Mouse (Mus musculus) liver, adult 2 months (tissue): Measurements from ENCODE around the gene Mstn. TPM values are rescaled to one million over a fixed set of nuclear protein-coding genes. Genes with fewer than 3 reads are reported as not detected.
A peak's percentile ranks its signal among the peaks of the same experiment; 100 is the strongest.

Source experiments
- DNase-seq: peaks from one replicate; pipeline ENCODE4 v3.0.0-alpha.2; 2011; ENCODE audit warnings: low read depth, low spot score; ENCODE audit errors: extremely low read depth
- H3K27ac ChIP-seq: fragments of 200-500 bp; replicated peaks from 2 replicates; pipeline ENCODE4 v1.5.1; 2012; ENCODE audit warnings: low read depth, mild to moderate bottlenecking, control low read depth, inconsistent platforms, low read length; ENCODE audit not compliant: insufficient read depth
- H3K27me3 ChIP-seq: fragments of 200-500 bp; 2 replicates; pipeline ENCODE4 v1.6.1; 2012; ENCODE audit warnings: mild to moderate bottlenecking, moderate library complexity, low read length, inconsistent platforms; ENCODE audit not compliant: control insufficient read depth, insufficient read depth
- H3K36me3 ChIP-seq: fragments of 200-500 bp; 2 replicates; pipeline ENCODE4 v1.6.1; 2012; ENCODE audit warnings: low read length, inconsistent platforms; ENCODE audit not compliant: control insufficient read depth, insufficient read depth
- H3K4me1 ChIP-seq: fragments of 200-500 bp; 2 replicates; pipeline ENCODE4 v1.6.1; 2011; ENCODE audit warnings: low read length; ENCODE audit not compliant: control insufficient read depth, insufficient read depth
- H3K4me3 ChIP-seq: fragments of 200-500 bp; 2 replicates; pipeline ENCODE4 v1.5.1; 2011; ENCODE audit warnings: low read depth, mild to moderate bottlenecking, control low read depth, low read length, moderate library complexity; ENCODE audit not compliant: insufficient read depth
- H3K79me2 ChIP-seq: fragments of 200-500 bp; 2 replicates; pipeline ENCODE4 v1.6.1; 2012; ENCODE audit warnings: inconsistent platforms, mild to moderate bottlenecking, low read length, moderate library complexity; ENCODE audit not compliant: control insufficient read depth, insufficient read depth
- H3K9ac ChIP-seq: fragments of 200-500 bp; 2 replicates; pipeline ENCODE4 v1.6.1; 2012; ENCODE audit warnings: low read depth, mild to moderate bottlenecking, control low read depth, inconsistent platforms, low read length
- CTCF ChIP-seq: fragments of 200-500 bp; IDR thresholded peaks from 2 replicates; pipeline ENCODE4 v1.5.1; 2011; ENCODE audit warnings: low read depth, low read length, control low read depth
- POLR2A ChIP-seq: fragments of 200-500 bp; IDR thresholded peaks from 2 replicates; pipeline ENCODE4 v1.6.1; 2011; ENCODE audit warnings: low read length, control low read depth; ENCODE audit not compliant: insufficient read depth; ENCODE audit errors: extremely low read depth
- WGBS: fragments of 180-500 bp; shearing (Covaris S2); methylation state at CpG from one replicate; pipeline ENCODE4 v1.1.7; 2018; 5-methylcytosine and 5-hydroxymethylcytosine counted together
- polyA plus RNA-seq: library from polyadenylated mRNA; depleted of rRNA; stranded (reverse); fragments of >200 nt; gene quantifications from 2 replicates; pipeline ENCODE4 v1.2.3, GENCODE M21; 2012
- total RNA-seq: library from RNA; depleted of rRNA; stranded (reverse); fragments of >200 nt; gene quantifications from 2 replicates; pipeline ENCODE4 v1.2.3, GENCODE M21; 2014

The Mstn gene
- total and polyA plus RNA-seq, 2 experiments = not detected

DNA sequence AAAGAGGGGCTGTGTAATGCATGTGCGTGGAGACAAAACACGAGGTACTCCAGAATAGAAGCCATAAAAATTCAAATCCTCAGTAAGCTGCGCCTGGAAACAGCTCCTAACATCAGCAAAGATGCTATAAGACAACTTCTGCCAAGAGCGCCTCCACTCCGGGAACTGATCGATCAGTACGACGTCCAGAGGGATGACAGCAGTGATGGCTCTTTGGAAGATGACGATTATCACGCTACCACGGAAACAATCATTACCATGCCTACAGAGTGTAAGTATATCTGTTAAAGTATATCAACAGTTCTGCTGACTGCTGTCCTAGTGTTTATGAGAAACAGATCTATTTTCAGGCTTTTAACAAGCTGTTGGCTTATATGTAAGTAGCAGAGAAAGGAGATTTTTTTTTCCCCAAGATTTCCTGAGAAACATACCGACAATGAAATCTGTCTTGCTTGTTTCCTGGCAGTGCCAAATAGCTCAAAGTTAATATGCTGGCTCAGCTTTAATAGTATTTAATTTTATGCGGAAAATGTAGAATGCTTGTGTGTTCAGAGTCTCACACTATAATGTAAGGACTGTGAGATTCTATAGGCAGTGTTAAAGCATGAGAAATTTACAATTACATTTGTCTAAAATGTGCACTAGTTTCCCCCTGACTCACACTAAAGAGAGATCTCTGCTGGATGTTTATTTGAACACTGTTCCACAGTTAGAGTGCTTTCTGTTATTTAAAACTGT lies 600 bp downstream of the Mstn start:
- 49% methylated on average over 13 of the region's 13 CpGs for WGBS
- Histone ChIP-seq H3K27me3 (no peaks in the 10 kb centered on the region), H3K4me3 (no peak overlapping the region), H3K4me1 (peaks cover 9% of the 10 kb centered on the region; the same call in 1 of the 2 replicates), H3K36me3 (no peaks in the 10 kb centered on the region), H3K79me2 (no peaks in the 10 kb centered on the region), H3K27ac (no peak overlapping the region), H3K9ac (no peak overlapping the region)
- no peak for DNase-seq
- no peak for TF ChIP-seq CTCF
- no peak for TF ChIP-seq POLR2A

DNA sequence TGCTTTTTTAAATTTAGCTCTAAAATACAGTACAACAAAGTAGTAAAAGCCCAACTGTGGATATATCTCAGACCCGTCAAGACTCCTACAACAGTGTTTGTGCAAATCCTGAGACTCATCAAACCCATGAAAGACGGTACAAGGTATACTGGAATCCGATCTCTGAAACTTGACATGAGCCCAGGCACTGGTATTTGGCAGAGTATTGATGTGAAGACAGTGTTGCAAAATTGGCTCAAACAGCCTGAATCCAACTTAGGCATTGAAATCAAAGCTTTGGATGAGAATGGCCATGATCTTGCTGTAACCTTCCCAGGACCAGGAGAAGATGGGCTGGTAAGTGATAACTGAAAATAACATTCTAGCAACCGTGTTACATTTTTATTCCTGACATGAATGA lies 2.5 kb downstream of the Mstn start:
- Histone ChIP-seq H3K27ac (no peak overlapping the region), H3K36me3 (no peaks in the 10 kb centered on the region), H3K27me3 (no peaks in the 10 kb centered on the region), H3K9ac (no peak overlapping the region), H3K4me3 (no peak overlapping the region), H3K79me2 (no peaks in the 10 kb centered on the region), H3K4me1 (peaks cover 6% of the 10 kb centered on the region; the same call in 1 of the 2 replicates)
- DNase-seq = peak; percentile 64
- WGBS = 34% methylated on average over 4 of the region's 4 CpGs
- no peak for TF ChIP-seq CTCF

DNA sequence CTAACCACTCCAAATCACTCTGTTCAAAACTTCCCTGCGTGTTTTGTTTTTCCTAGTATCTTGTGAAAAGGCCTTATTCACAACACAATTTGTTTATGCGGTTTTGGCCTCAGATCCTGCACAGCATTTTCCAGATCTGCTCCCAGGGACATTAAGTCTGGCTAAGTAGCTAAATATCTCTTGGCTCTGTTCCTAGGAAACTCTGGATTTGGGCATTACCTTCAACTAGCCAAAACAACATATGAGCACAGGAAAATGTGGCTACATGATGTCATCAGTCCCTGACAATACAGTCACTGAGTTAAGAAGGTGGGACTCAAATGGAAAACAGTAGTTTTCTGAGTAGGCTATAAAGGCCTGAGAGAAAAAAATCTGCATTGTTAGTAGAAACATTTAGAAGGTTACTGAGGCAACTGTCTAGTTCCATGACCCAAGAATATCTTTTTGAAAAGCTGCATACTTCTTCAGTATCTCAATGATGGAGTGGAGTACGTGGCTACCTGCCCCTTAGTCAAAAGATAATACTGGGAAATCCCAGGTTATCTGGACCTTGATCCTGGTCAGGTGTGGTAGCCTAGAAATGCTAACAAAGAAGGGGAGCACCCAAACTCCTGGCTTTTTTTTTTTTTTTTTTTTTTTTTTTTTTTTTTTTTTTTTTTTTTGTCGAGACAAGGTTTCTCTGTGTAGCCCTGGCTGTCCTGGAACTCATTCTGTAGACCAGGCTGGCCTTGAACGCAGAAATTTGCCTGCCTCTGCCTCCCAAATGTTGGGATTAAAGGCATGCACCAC lies 8.5 kb downstream of the Mstn start:
- peak; percentile 36 for DNase-seq
- no peak overlapping the region for H3K9ac ChIP-seq
- H3K4me3 ChIP-seq = no peak overlapping the region
- H3K27me3 ChIP-seq = no peaks in the 10 kb centered on the region
- H3K79me2 ChIP-seq = no peaks in the 10 kb centered on the region
- TF ChIP-seq POLR2A = no peak
- TF ChIP-seq CTCF = no peak
- no peaks in the 10 kb centered on the region for H3K36me3 ChIP-seq
- peak overlapping the region; percentile 64 for H3K27ac ChIP-seq
- WGBS = 40% methylated on average over 5 of the region's 5 CpGs
- peaks cover 7% of the 10 kb centered on the region; the same call in 1 of the 2 replicates for H3K4me1 ChIP-seq

DNA sequence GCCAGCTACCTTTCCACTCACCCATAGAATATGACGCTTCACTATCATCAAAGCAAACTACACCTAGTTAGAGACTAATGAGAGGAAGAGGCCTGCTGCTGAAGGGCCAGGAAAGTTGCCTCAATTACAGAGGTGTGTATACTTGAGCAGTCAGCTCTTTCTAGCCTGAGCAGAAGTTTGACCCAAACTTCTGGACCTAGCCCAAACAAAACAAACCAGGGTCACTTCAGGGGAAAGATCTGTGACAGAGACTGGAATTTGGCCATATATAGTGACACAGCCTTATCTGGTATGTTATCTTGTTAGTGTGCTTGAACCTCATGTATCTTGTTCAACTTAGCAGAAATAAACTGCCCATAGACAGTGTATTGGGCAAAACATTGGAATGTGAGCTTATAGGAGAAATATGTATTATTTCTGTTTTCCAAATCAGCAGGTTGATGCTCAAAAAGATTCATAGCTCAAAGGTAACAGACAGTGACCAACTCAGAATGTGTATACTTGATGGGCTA lies 9.3 kb downstream of the Mstn start:
- Histone ChIP-seq H3K9ac (no peak overlapping the region), H3K79me2 (no peaks in the 10 kb centered on the region), H3K27ac (peak overlapping the region; percentile 64), H3K4me1 (peaks cover 7% of the 10 kb centered on the region; the same call in 1 of the 2 replicates), H3K27me3 (no peaks in the 10 kb centered on the region), H3K4me3 (no peak overlapping the region), H3K36me3 (no peaks in the 10 kb centered on the region)
- 24% methylated on average over 1 of the region's 1 CpGs for WGBS
- no peak for TF ChIP-seq POLR2A
- TF ChIP-seq CTCF = no peak
- DNase-seq = peak; percentile 92

DNA sequence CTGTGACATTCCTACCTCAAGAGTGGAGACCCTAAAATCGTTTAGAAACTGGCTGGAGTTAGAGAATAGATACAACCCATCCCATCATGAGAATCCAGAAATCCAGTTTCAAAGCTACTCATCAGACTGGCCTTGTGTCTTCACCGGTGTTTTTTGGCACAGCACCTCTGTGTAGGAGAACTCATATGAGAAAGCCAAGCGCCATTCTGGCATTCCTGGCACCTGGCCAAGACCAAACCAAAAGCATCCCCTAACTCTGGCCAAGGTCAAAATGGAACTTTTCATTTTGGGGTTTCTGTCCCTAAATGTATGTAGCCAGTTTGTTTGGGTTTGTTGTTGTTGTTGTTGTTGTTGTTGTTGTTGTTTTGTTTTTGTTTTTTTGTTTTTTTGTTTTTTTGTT lies 15.2 kb downstream of the Mstn start:
- no peaks in the 10 kb centered on the region for H3K79me2 ChIP-seq
- no peak for DNase-seq
- WGBS = 81% methylated on average over 3 of the region's 3 CpGs
- H3K27ac ChIP-seq = no peak overlapping the region
- no peak overlapping the region for H3K4me3 ChIP-seq
- no peak overlapping the region for H3K9ac ChIP-seq
- H3K36me3 ChIP-seq = no peaks in the 10 kb centered on the region
- TF ChIP-seq CTCF (no peak), POLR2A (no peak)
- H3K4me1 ChIP-seq = no peaks in the 10 kb centered on the region
- H3K27me3 ChIP-seq = no peaks in the 10 kb centered on the region

DNA sequence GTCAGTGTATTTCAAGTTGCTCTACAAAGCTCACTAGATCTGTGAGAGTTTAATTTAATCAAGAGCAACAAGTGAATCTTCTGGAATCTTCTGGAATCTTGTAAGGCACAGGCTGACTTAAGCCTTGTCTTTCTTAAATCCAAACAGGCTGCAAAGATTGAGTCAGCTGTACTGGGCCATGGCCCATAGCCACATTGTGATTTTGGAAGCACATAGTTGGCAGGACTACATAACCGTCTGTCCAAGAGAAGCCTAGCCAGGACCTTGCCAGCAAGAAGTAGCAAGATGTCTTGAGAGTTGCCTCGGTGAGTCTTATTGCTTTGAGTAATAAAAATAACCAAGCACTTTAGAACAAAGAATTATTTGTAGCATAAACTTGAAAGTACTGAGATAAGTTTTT lies 18.4 kb downstream of the Mstn start:
- Histone ChIP-seq H3K79me2 (no peaks in the 10 kb centered on the region), H3K4me1 (no peaks in the 10 kb centered on the region), H3K27me3 (no peaks in the 10 kb centered on the region), H3K27ac (no peak overlapping the region), H3K9ac (no peak overlapping the region), H3K36me3 (no peaks in the 10 kb centered on the region), H3K4me3 (no peak overlapping the region)
- WGBS = 53% methylated on average over 2 of the region's 2 CpGs
- DNase-seq = peak; percentile 23
- TF ChIP-seq CTCF (no peak), POLR2A (no peak)
